Mouse (Mus musculus) kidney, postnatal 0 days (tissue): ENCODE results near the gene Ttc30a1. TPM values are rescaled to one million over a fixed set of nuclear protein-coding genes. Genes with fewer than 3 reads are reported as not detected.
"Not testable (repeated sequence)": the region's sequence is repeated elsewhere in the genome, so short reads cannot be mapped to it uniquely, and the experiment has no call there.

Experiments
- ATAC-seq: fragments of 200-750 bp; cut with Nextera tagmentation; replicated peaks from 2 replicates; pipeline ENCODE4 v1.8.0; 2017; ENCODE audit warnings: low read depth, moderate number of reproducible peaks, moderate TSS enrichment, moderate library complexity; ENCODE audit not compliant: low FRiP score
- DNase-seq: peaks from one replicate; pipeline ENCODE4 v3.0.0-alpha.2; 2016; ENCODE audit warnings: low spot score
- H3K27ac ChIP-seq: fragments of 300-500 bp; sonication (generic); 2 replicates; pipeline ENCODE4 v1.5.1; 2014; ENCODE audit warnings: mild to moderate bottlenecking
- H3K27me3 ChIP-seq: fragments of 300-500 bp; sonication (generic); 2 replicates; pipeline ENCODE4 v1.6.1; 2014; ENCODE audit warnings: low read length, mixed read lengths; ENCODE audit not compliant: insufficient read depth
- H3K36me3 ChIP-seq: fragments of 300-500 bp; sonication (generic); 2 replicates; pipeline ENCODE4 v1.6.1; 2014; ENCODE audit warnings: low read length, mixed read lengths; ENCODE audit not compliant: insufficient read depth
- H3K4me1 ChIP-seq: fragments of 300-500 bp; sonication (generic); replicated peaks from 2 replicates; pipeline ENCODE4 v1.6.1; 2014; ENCODE audit warnings: antibody characterized with exemption, low read length, mixed read lengths; ENCODE audit not compliant: insufficient read depth
- H3K4me2 ChIP-seq: fragments of 300-500 bp; sonication (generic); 2 replicates; pipeline ENCODE4 v1.6.1; 2014; ENCODE audit warnings: mild to moderate bottlenecking, low read length, moderate library complexity, mixed read lengths
- H3K4me3 ChIP-seq: fragments of 300-500 bp; sonication (generic); replicated peaks from 2 replicates; pipeline ENCODE4 v1.5.1; 2014; ENCODE audit warnings: low read depth, low read length
- H3K9ac ChIP-seq: fragments of 300-500 bp; sonication (generic); 2 replicates; pipeline ENCODE4 v1.6.1; 2014; ENCODE audit warnings: low read depth, low read length
- H3K9me3 ChIP-seq: fragments of 300-500 bp; sonication (generic); replicated peaks from 2 replicates; pipeline ENCODE4 v1.6.1; 2016; ENCODE audit warnings: low read length, inconsistent platforms, mixed read lengths
- CTCF ChIP-seq: IDR thresholded peaks from 2 replicates; pipeline ENCODE4 v1.5.1; 2016; ENCODE audit warnings: antibody characterized with exemption, low read depth, mild to moderate bottlenecking, moderate library complexity
- WGBS: fragments of 180-500 bp; shearing (Covaris S2); extraction: QIAGEN DNeasy Blood & Tissue Kit; methylation state at CpG from one replicate; pipeline ENCODE4 v1.1.7; 2014; 5-methylcytosine and 5-hydroxymethylcytosine counted together
- polyA plus RNA-seq: library from polyadenylated mRNA; unstranded; fragments of >200 nt; fragmentation: Nextera tagmentation; extraction: Ambion mirVana; gene quantifications from 2 replicates; pipeline ENCODE4 v1.2.1, GENCODE M21; 2015

Ttc30a1 gene
- polyA plus RNA-seq, 1 experiment from 2014 or later = 6.7 TPM

GRCm38 (mm10) chr2:75987739-75988138 lies 6.0 kb upstream of the Ttc30a1 start:
- no peak for TF ChIP-seq CTCF
- Histone ChIP-seq H3K27me3 (no peaks in the 10 kb centered on the region), H3K9me3 (no peaks in the 10 kb centered on the region), H3K4me3 (no peak overlapping the region), H3K4me2 (no peak overlapping the region), H3K9ac (no peak overlapping the region), H3K36me3 (no peaks in the 10 kb centered on the region), H3K27ac (no peak overlapping the region), H3K4me1 (no peaks in the 10 kb centered on the region; the same call in 1 of the 2 replicates)
- ATAC-seq (no peak), DNase-seq (no peak)
- 60% methylated on average over 9 of the region's 9 CpGs for WGBS

- H3K4me2 ChIP-seq = no peak overlapping the region
- peak; percentile 99 for TF ChIP-seq CTCF
- H3K27ac ChIP-seq = no peak overlapping the region
- no peak overlapping the region for H3K9ac ChIP-seq
- H3K4me3 ChIP-seq = no peak overlapping the region
- no peaks in the 10 kb centered on the region for H3K36me3 ChIP-seq
- no peaks in the 10 kb centered on the region for H3K9me3 ChIP-seq
- H3K4me1 ChIP-seq = no peaks in the 10 kb centered on the region
- WGBS = 0% methylated on average over 2 of the region's 2 CpGs
- ATAC-seq (peak; percentile 64), DNase-seq (peak; percentile 97)
- no peaks in the 10 kb centered on the region for H3K27me3 ChIP-seq
These were observed 3.4 kb upstream of the Ttc30a1 start for GRCm38 (mm10) chr2:75985124-75985523.

GRCm38 (mm10) chr2:75983847-75984246 lies 2.1 kb upstream of the Ttc30a1 start:
- no peak overlapping the region for H3K4me2 ChIP-seq

GRCm38 (mm10) chr2:75983091-75983490 lies 1.3 kb upstream of the Ttc30a1 start:
- TF ChIP-seq CTCF = no peak
- no peaks in the 10 kb centered on the region for H3K36me3 ChIP-seq
- no peaks in the 10 kb centered on the region for H3K27me3 ChIP-seq
- no peak overlapping the region for H3K27ac ChIP-seq
- ATAC-seq (no peak), DNase-seq (no peak)
- H3K4me2 ChIP-seq = no peak overlapping the region
- H3K9ac ChIP-seq = no peak overlapping the region
- H3K4me3 ChIP-seq = no peak overlapping the region
- no peaks in the 10 kb centered on the region for H3K9me3 ChIP-seq
- 96% methylated on average over 3 of the region's 3 CpGs for WGBS
- H3K4me1 ChIP-seq = no peaks in the 10 kb centered on the region

More at GRCm38 (mm10) chr2:75983847-75984246, 2.1 kb upstream of the Ttc30a1 start:
- Histone ChIP-seq H3K9ac (no peak overlapping the region), H3K4me3 (no peak overlapping the region), H3K36me3 (no peaks in the 10 kb centered on the region), H3K27ac (no peak overlapping the region), H3K9me3 (no peaks in the 10 kb centered on the region), H3K4me1 (no peaks in the 10 kb centered on the region), H3K27me3 (no peaks in the 10 kb centered on the region)
- WGBS = 74% methylated on average over 3 of the region's 3 CpGs
- no peak for ATAC-seq
- DNase-seq = no peak
- TF ChIP-seq CTCF = no peak

DNA sequence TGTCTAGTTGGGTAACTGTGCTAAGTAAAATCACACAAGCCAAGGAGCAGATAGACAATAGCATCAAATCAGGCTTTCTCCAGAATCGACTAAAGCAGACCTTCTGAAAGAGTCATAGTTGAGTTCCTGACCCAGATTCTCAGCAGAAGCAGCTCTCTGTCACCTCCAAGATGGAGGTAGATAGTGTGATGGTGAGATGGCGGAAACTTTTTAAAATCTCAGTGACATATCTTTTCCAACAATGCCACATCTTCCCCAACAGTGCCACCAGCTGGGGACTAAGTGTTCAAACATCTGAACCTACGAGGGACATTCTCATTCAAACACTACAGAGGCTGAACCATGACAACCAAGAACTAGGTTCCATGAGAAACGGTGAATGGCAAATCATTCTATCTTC lies 859 bp upstream of the Ttc30a1 start:
- 96% methylated on average over 4 of the region's 4 CpGs for WGBS
- 0 out of 2 replicates have a peak, but pooled peaks have one; percentile 4 for TF ChIP-seq CTCF
- Histone ChIP-seq H3K27me3 (no peaks in the 10 kb centered on the region), H3K4me1 (no peaks in the 10 kb centered on the region), H3K9ac (no peak overlapping the region), H3K27ac (no peak overlapping the region), H3K36me3 (no peaks in the 10 kb centered on the region), H3K9me3 (no peaks in the 10 kb centered on the region), H3K4me2 (no peak overlapping the region), H3K4me3 (no peak overlapping the region)
- ATAC-seq (no peak), DNase-seq (no peak)

GRCm38 (mm10) chr2:75980933-75981439 lies 781 bp downstream of the Ttc30a1 start:
- WGBS = 97% methylated on average over 13 of the region's 13 CpGs
- DNase-seq, H3K27ac ChIP-seq, H3K9ac ChIP-seq, H3K4me1 ChIP-seq, H3K36me3 ChIP-seq, ATAC-seq, H3K27me3 ChIP-seq, H3K9me3 ChIP-seq, H3K4me3 ChIP-seq: not testable (repeated sequence)
- peak overlapping the region; percentile 48 for H3K4me2 ChIP-seq

GRCm38 (mm10) chr2:75977752-75978368 lies 3.9 kb downstream of the Ttc30a1 start, which contains the start of gene Ttc30a2:
Gene Ttc30a2, minus strand, starts transcription at chr2:75978170.
- peak; percentile 57 for DNase-seq
- H3K4me2 ChIP-seq, H3K27ac ChIP-seq, H3K27me3 ChIP-seq, H3K36me3 ChIP-seq, H3K4me3 ChIP-seq, H3K4me1 ChIP-seq, H3K9me3 ChIP-seq, H3K9ac ChIP-seq: not testable (repeated sequence)
- peak; percentile 44; the same call in 1 of the 2 replicates for ATAC-seq
- WGBS = 37% methylated on average over 20 of the region's 24 CpGs

DNA sequence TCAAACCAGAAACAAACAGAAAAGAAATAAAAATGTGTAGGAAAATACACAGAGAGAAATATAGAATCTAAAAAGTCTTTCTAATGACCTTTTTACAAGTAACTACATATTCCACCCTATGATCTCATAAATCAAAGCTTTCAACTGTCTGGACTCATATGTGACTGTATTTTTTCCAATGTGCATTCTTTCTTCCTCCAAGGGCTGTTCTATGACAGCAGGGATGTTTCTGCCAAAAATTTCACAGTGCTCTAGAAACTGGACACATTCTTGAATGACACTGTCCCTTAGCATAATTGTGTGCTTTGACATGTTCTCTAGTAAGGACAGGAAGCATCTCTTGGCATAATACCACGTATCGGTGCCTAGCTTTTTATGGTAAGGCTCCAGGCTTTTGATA lies 5.7 kb downstream of the Ttc30a1 start:
- not testable (repeated sequence) for H3K9me3 ChIP-seq, H3K4me3 ChIP-seq, ATAC-seq, H3K27ac ChIP-seq, H3K27me3 ChIP-seq, H3K36me3 ChIP-seq, H3K4me1 ChIP-seq, H3K4me2 ChIP-seq, H3K9ac ChIP-seq
- peak; percentile 77 for DNase-seq
- WGBS = 72% methylated on average over 2 of the region's 2 CpGs
